Mouse (Mus musculus) liver, adult (tissue): ENCODE results near the gene Kif6.

ENCODE experiments used
- GATA4 ChIP-seq: IDR thresholded peaks from 2 replicates; pipeline ENCODE4 v1.6.1; 2014; ENCODE audit warnings: mild to moderate bottlenecking, low read length; ENCODE audit not compliant: insufficient replicate concordance

The Kif6 gene

DNA sequence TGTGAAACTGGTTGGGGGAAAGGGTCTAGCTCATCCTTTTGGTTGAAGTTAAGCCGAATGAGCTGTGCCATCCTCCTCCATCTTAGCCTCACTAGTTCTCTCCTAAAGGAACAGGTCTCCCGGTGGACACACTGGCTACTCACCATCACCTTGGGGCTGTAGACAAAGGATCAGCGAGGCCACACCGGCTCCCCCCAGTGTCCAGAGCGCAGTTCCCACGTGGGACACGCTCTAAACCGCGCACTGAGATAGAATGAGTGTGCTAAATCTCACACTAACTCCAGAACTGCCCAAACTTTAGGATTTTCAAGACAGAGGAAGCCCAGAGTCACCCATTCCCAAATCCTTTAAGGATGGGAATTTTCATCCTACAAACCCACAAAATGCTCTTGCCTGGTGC is 254.3 kb downstream of the Kif6 start:
- TF ChIP-seq GATA4, result no peak

DNA sequence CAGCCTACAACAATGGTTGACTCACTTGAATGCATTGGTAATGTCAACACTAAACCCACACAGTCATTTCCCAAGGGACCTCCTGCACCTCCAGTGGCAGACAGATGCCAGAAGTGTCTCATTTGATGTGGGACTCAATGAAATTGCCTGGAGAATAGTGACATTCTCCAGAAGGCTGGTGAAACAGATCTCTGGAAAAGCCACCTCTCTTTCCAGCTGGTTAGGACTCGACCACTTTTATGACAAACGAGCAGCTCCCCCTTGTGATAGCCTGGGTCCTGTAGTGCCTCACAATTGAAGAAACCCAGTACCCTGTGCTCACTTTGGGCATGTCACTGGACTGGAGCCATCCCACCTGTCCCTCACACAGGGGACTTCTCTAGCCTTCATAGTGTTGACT is 257.4 kb downstream of the Kif6 start:
- TF ChIP-seq GATA4, result no peak

DNA sequence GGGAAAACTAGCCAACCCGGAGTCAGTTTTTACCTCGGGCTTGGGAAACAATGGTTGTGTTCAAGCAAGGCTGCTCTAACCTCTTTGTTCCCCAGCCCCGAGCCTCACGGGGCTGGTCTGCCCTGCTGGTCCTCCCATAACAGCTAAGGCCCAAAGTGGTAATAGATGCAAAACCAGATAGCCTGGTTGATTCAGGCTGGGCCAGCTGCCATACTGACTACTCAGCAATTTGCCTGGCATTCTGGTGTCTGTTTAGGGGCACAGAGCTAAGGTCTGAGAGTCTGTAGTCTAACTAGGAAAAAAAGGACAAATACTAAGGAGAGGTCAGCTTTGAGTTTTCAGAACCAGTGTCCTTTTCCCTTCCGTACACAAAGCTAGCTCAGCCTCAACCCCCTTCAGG is 259.8 kb downstream of the Kif6 start:
- no peak for TF ChIP-seq GATA4

DNA sequence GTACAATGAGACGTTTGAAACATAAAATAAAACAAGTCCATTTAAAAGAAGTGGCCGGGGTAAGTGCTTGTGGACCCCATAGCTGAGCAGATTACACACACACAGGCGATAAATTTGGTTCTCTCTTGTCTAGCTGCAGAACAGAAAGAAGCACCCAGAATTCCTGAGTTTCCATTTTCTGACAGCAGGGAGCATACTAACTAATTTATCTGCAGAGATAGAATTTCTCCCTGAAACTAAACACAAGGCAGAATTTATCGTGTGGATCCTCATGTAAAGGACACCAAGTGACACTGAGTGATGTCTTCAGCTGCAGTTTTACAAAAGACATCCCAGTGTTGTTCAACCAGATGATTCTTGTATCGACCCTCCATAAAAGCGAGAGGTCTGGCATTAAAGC is 260.5 kb downstream of the Kif6 start:
- TF ChIP-seq GATA4, result no peak

DNA sequence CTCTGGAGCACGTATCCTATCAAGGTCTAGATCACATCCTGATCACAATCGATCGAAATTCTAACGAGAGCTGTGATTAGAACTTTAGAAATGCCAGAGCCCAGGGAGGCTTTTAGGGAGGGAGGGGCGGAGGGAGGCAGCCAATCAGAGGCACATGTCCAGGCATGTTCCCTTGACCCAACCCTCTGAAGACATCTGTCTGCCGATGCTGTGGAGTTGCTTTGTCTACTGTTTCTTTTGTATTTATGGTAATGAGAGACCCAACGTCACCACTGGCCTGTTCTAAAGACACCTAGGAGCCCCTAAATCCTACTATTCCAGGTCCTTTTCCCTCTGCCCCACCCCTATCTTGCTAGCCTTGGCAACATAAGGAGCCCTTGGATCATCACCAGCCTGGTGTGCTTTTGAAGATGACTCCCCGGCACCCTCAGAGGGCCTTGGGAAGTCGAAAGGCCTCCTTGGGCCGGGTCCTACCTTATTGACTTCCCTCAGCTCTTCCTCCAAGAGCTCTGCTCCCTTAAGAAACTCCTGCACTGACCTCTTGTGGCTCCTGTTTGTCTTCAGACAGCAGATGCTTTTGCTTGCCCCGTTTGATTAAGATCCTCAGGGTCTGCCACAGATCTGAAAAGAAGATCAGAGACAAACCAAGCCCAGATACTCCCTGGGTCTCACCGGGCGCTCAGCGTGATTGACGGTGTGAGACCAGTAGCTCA is 261.2 kb downstream of the Kif6 start:
- no peak for TF ChIP-seq GATA4

DNA sequence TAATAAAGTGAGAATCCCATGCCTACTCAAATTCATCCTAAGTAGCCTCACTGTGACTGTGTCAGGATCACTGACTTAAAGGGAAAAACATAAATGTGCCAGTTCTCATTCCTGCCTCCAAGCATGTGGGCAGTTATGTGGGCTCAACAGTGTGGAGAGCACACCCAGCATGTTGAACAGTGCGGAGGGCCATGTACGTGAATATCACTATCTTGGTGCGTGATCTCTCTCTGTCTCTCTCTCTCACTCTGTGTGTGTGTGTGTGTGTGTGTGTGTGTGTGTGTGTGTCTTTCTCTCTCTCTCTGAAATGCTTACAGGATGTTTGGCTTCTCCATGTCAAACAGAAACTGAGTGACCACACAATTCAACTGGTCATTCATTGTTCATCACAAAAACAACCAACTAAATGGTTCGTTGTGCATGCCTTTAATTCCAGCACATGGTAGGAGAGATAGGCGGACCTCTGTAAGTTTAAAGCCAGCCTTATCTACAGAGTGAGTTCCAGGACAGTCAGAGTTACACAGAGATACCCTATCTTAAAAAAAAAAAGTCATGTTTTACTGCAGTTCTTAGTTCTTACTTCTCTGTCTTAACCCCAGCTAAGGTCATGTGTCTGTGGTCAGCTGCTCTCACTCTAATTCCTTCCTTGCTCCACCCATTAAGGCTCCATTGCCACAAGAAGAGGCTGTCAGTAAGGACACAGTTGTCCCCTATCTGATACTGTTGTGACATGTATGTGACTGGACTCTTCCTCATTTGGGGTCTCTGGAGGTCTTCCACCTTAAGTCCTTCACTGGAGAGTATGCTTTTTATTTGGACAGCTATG is 266.2 kb downstream of the Kif6 start:
- TF ChIP-seq GATA4, result no peak

DNA sequence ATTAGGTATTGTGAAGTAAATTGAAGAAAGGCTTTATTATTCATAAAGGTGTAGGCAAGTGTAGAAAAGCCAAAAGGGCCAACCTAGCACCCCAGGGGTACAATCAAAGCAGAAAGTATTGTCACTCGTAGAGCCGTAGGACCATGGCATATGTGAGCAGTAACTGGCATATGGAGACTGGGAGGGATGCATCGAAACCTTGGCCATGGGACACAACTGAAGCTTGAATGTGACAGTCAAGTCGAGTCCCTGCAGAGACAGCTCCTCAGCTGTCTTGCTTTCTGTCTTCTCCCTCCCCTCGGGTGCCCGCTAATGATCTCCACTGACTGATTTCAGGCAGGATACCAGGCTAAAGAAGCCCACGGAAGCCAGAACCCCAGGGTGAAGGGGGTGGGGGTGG is 266.9 kb downstream of the Kif6 start:
- TF ChIP-seq GATA4, result no peak

DNA sequence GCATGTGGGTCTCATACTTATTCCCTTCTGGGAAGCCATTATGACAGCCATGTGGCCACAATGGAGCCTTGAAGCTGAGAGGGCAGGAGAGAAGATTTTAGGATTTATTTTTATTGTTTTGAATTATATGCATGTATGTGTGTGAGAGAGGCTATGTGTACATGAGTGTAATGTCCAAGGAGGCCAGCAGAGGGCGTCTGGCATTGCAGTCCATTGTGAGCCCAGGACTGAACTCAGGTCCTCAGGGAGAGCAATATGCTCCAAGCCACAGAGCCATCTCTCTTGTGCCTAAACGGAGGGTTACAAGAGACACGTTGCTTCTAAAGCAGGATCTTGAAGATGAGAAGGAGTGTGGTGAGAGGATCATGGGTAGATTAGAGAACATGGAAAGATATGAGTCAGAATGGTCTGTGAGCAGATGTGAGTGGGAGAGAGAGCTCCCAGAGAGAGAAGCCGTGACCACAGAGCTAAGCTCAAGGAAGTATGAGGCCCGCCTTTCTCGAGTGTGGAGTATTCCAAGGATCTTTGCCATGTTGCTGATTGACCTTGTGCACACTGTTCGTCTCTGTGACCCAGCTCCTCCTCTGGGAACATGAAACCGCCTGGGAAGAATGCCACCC is 268.3 kb downstream of the Kif6 start:
- no peak for TF ChIP-seq GATA4

DNA sequence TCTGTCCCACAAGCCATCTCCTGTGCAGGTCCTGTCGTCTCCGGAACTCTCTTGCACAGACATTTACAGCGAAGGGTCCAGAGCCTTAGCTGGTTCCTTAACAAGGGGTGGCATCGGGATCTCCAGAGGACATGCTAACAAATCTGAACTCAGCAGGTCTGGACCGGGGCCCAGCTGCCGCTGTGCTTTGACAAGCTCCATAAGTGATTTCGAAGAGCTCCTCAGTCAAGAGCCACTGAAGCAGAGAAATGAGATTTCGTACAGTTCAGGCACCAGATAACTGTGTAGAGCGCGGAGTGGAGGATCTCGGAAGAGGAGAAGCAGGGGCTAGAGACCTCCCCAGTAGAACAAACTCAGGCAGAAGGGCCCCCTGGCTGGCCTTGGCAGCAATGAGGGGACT is 270.1 kb downstream of the Kif6 start:
- no peak for TF ChIP-seq GATA4

DNA sequence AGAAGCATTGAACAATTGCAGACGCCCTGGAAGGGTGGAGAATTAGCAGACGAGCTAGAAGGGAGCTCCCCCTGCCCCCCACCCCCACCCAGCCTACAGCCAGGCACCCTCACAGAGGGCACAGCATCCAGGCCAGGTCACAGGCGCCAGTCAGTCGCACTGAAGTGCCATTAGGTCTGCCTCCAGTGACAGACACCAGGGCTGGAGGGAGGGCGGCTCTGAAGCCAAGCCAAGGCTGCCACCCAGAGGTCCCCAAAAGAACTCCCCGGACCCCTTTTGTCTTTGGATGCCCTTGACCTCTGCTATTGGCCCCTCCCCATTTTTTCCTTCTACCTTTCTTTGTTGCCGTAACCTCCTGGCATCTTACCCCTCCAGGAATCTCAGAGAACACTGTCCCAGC is 274.7 kb downstream of the Kif6 start:
- no peak for TF ChIP-seq GATA4

DNA sequence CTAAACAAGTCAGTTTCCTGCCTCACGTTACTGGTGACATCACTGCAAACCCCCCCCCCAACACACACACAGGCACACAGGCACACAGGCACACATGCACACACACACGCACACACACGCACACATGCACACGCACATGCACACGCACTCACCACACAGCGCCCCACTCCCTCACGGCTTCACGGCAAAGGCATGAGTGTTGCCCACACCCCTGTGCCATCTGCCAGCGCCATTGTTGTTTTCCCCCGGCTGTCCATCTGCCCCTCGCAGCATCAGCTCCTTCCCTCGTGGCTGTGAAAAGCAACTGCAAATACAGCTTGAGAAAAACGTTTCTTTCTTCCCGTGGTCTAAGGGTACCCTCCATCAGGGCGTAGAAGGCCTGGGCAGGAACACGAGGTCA is 275.9 kb downstream of the Kif6 start:
- TF ChIP-seq GATA4, result no peak

DNA sequence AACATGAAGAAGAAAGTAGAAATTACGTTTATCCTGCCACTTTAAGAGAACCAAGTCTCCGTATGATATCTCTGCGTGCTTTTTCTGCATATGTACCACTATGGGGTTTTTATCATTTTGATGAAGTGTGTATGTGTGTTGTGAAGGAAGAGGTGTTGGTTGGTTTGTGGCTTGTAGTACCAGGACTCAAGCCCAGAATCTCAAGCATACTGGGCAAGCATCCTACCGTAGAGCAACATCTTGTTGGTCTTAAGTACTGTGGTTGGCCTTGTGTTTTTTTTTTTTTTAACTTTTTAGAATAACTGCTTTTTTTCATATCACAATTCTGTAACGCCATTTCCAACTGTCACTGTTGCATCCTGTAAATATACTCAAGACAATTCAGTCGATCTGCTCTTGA is 277.5 kb downstream of the Kif6 start:
- no peak for TF ChIP-seq GATA4

DNA sequence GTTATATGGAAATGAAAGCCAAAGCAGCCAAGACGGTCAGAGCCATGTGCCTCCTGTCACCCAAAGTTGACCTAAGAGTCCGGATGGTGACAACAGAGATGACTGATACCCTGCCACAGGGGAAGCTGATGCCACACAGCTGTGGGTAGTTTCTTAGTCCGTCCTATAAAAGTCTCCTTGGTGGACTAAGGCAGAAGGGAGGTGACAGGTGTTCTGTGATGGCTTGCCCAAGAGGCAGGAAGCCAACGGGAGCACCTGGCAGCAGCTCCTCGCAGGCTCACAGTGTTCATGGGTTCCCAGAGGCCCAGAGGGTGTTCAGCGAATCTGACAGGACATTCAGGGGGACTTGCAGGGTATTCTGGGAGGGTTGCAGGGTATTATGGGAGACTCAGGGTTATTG is 279.5 kb downstream of the Kif6 start:
- no peak for TF ChIP-seq GATA4

DNA sequence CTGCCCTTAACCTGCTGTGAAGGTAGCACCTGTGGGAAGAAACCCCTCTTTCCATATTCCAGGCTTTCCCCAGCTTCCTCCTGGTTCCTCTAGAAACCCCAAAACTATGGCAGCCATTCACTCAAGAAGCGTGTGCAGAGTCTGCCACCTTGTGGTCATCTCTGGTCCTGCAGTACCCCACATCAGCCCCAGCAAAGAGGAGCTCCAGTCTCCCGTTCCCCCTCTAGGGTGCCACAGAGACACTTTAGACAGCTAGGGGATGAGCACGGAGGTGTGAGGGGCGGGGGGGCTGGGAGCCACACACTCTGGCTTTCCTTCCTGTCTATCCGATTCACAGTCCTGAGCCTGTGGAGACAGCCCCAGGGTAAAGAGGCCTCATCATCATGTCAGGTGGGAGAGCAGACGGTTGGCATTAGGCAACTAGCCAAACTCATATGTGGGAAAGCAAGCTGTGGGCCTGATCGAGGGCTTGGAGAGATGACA is 284.0 kb downstream of the Kif6 start:
- TF ChIP-seq GATA4, result no peak

DNA sequence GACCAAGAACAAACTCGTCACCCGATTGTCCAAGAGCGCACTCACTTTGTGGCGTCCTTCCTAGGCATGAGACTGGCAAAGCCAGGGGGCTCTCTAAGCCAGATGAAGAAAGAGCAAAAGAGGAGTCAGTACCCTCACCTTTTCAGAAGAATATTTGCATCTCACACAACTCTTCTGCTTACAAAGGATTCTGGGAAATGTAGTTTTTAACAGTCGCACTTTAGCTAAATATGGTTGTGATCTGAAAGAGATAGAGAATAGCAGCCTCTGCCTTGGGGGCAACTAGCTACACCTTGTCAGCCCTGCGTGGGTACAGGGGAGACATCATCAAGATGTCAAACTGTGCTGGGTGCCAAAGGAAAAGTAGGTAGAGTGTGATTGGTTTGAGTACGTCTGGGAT is 287.7 kb downstream of the Kif6 start:
- no peak for TF ChIP-seq GATA4

DNA sequence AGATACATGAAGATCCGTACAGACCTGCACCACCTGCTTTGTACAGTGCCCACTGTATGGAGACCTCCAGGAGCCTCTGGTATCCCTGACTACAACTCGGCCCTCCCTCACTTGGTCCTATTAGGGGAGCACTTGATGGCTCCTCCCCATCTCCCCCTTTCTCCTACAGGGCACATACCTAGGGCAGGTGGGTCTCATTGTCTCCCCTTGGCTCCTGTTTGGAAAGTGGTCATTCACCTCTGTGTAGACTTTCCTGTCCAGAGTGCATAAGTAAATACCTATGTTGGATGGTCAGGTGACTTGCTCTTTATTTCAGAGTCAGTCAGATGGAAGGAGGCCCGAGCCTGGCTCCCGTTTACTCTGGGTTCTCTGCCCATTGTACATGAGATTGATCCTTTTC is 308.5 kb downstream of the Kif6 start:
- TF ChIP-seq GATA4, result no peak
